Mouse (Mus musculus) cerebellum, adult 2 months (tissue): ENCODE data around the gene Churc1.

Source experiments
- CTCF ChIP-seq: fragments of 200-500 bp; IDR thresholded peaks from 2 replicates; pipeline ENCODE4 v1.5.1; 2011; ENCODE audit warnings: low read depth, mild to moderate bottlenecking, control low read depth, low read length, moderate library complexity, borderline replicate concordance; ENCODE audit not compliant: insufficient read depth
- POLR2A ChIP-seq: fragments of 200-500 bp; IDR thresholded peaks from 2 replicates; pipeline ENCODE4 v1.6.1; 2011; ENCODE audit warnings: low read length, control low read depth, borderline replicate concordance; ENCODE audit not compliant: insufficient read depth

DNA sequence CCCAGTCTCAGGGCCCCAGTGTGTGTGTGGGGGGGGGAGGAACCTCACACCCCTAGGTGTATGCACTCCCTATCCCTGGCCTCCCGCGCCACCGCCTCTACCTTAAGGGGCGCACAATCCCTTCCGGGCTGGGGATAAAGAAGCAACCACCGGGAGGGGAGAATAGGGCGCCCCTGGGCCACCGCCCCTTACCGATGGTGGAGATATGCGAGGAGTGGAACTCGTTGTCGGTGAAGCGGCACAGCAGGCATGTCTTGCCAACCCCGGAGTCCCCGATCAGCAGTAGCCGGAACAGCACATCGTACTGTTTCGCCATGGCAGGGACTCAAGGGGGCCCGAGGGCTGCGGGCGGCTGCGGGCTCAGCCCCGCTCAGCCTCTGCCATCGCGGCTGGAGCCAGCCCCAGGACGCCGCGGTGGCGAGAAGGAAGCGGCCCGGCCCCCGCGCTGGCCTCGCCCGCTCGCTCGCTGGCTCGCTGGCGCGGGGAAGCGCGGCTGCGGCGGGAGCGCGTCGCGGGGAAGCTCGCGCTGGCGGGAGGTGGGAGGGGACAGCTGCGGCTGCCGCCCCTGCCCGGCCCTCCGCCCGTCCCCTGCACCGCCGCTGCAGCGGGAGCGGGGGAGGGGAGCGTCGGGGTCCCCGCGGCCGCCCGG lies 56.8 kb downstream of the Churc1 start:
- TF ChIP-seq POLR2A = peak; percentile 1; the same call in 1 of the 2 replicates
- no peak for TF ChIP-seq CTCF
